Mouse (Mus musculus): ENCODE measurements around the gene Timm8b.
"Not testable (repeated sequence)": the region's sequence is repeated elsewhere in the genome, so short reads cannot be mapped to it uniquely, and the experiment has no call there.

Timm8b gene

GRCm38 (mm10) chr9:50602055-50602845 lies 1.5 kb upstream of the Timm8b start:
- DNase-seq (ENCODE audit: low spot score), result no peak

- no peak for DNase-seq (ENCODE audit: low spot score)
Measured at GRCm38 (mm10) chr9:50603998-50604324, 251 bp downstream of the Timm8b start.

GRCm38 (mm10) chr9:50604338-50604737 lies 628 bp downstream of the Timm8b start:
- no peak for DNase-seq (ENCODE audit: low spot score)

GRCm38 (mm10) chr9:50612115-50612514 lies 8.4 kb downstream of the Timm8b start:
- no peak for DNase-seq (ENCODE audit: low spot score)

- no peak for DNase-seq (ENCODE audit: low spot score)
Measured at GRCm38 (mm10) chr9:50616161-50616560, 12.5 kb downstream of the Timm8b start.

- DNase-seq (ENCODE audit: low spot score), result peak; percentile 87
Measured at GRCm38 (mm10) chr9:50616766-50617603, 13.3 kb downstream of the Timm8b start, which contains the start of the genes Pih1d2 and Nkapd1. Gene Pih1d2 (plus strand): TSS chr9:50617321. Gene Nkapd1 (minus strand): TSS chr9:50617464.

GRCm38 (mm10) chr9:50617794-50618330 lies 14.2 kb downstream of the Timm8b start:
- DNase-seq (ENCODE audit: low spot score), result no peak

GRCm38 (mm10) chr9:50630903-50631302 lies 27.2 kb downstream of the Timm8b start:
- DNase-seq (ENCODE audit: low spot score), result not testable (repeated sequence)

GRCm38 (mm10) chr9:50632016-50632688 lies 28.4 kb downstream of the Timm8b start:
- no peak for DNase-seq (ENCODE audit: low spot score)

- no peak for DNase-seq (ENCODE audit: low spot score)
Measured at GRCm38 (mm10) chr9:50633059-50633458, 29.3 kb downstream of the Timm8b start.

- no peak for DNase-seq (ENCODE audit: low spot score)
Measured at GRCm38 (mm10) chr9:50634270-50634669, 30.6 kb downstream of the Timm8b start.

GRCm38 (mm10) chr9:50646826-50647370 lies 43.2 kb downstream of the Timm8b start:
- DNase-seq (ENCODE audit: low spot score), result no peak

- no peak for DNase-seq (ENCODE audit: low spot score)
Measured at GRCm38 (mm10) chr9:50650503-50650902, 46.8 kb downstream of the Timm8b start.

Data from urinary bladder, postnatal 14 days (tissue).